Mouse (Mus musculus): Measurements from ENCODE around the gene Rbpms2. TPM values are rescaled to one million over a fixed set of nuclear protein-coding genes. Genes with fewer than 3 reads are reported as not detected.

Gene Rbpms2
- polyA plus RNA-seq, 1 experiment from 2014 or later: 3.5 TPM

GRCm38 (mm10) chr9:65607120-65607519 is 22.3 kb upstream of the Rbpms2 start:
- no peak overlapping the region for H3K27ac ChIP-seq (replicated peaks; ENCODE audit: low read depth, low read length)
- ATAC-seq (ENCODE audit: low FRiP score, low TSS enrichment): no peak
- no peak for DNase-seq
- H3K27me3 ChIP-seq (ENCODE audit: control insufficient read depth, insufficient read depth, low read length): no peaks in the 10 kb centered on the region
- no peaks in the 10 kb centered on the region for H3K36me3 ChIP-seq (ENCODE audit: control insufficient read depth, insufficient read depth, low read length)
- H3K9ac ChIP-seq (replicated peaks; ENCODE audit: low read length): no peak overlapping the region
- no peak overlapping the region for H3K4me2 ChIP-seq (ENCODE audit: low read length)
- H3K9me3 ChIP-seq (ENCODE audit: control insufficient read depth, low read length): no peaks in the 10 kb centered on the region
- H3K4me1 ChIP-seq (ENCODE audit: control insufficient read depth, insufficient read depth, low read length): no peaks in the 10 kb centered on the region
- WGBS: 41% methylated on average over 2 of the region's 2 CpGs
- no peak overlapping the region for H3K4me3 ChIP-seq (replicated peaks; ENCODE audit: low read depth, low read length)

- DNase-seq: no peak
- H3K4me1 ChIP-seq (ENCODE audit: control insufficient read depth, insufficient read depth, low read length): no peaks in the 10 kb centered on the region
- no peak overlapping the region for H3K4me3 ChIP-seq (replicated peaks; ENCODE audit: low read depth, low read length)
- H3K36me3 ChIP-seq (ENCODE audit: control insufficient read depth, insufficient read depth, low read length): no peaks in the 10 kb centered on the region
- WGBS: 82% methylated on average over 5 of the region's 5 CpGs
- H3K4me2 ChIP-seq (ENCODE audit: low read length): no peak overlapping the region
- ATAC-seq (ENCODE audit: low FRiP score, low TSS enrichment): no peak
- no peak overlapping the region for H3K27ac ChIP-seq (replicated peaks; ENCODE audit: low read depth, low read length)
- H3K9ac ChIP-seq (replicated peaks; ENCODE audit: low read length): no peak overlapping the region
- no peaks in the 10 kb centered on the region for H3K9me3 ChIP-seq (ENCODE audit: control insufficient read depth, low read length)
- H3K27me3 ChIP-seq (ENCODE audit: control insufficient read depth, insufficient read depth, low read length): no peaks in the 10 kb centered on the region
Observed at GRCm38 (mm10) chr9:65611969-65612486, 17.4 kb upstream of the Rbpms2 start.

GRCm38 (mm10) chr9:65613098-65613497 is 16.4 kb upstream of the Rbpms2 start:
- Histone ChIP-seq H3K36me3 (ENCODE audit: control insufficient read depth, insufficient read depth, low read length) (no peaks in the 10 kb centered on the region), H3K9me3 (ENCODE audit: control insufficient read depth, low read length) (no peaks in the 10 kb centered on the region), H3K4me1 (ENCODE audit: control insufficient read depth, insufficient read depth, low read length) (no peaks in the 10 kb centered on the region), H3K27ac (replicated peaks; ENCODE audit: low read depth, low read length) (no peak overlapping the region), H3K9ac (replicated peaks; ENCODE audit: low read length) (no peak overlapping the region), H3K4me3 (replicated peaks; ENCODE audit: low read depth, low read length) (no peak overlapping the region), H3K27me3 (ENCODE audit: control insufficient read depth, insufficient read depth, low read length) (no peaks in the 10 kb centered on the region), H3K4me2 (ENCODE audit: low read length) (no peak overlapping the region)
- no peak for ATAC-seq (ENCODE audit: low FRiP score, low TSS enrichment)
- WGBS: 57% methylated on average over 2 of the region's 2 CpGs
- no peak for DNase-seq

GRCm38 (mm10) chr9:65619311-65619710 is 10.1 kb upstream of the Rbpms2 start:
- Histone ChIP-seq H3K27ac (replicated peaks; ENCODE audit: low read depth, low read length) (no peak overlapping the region), H3K4me3 (replicated peaks; ENCODE audit: low read depth, low read length) (no peak overlapping the region)

GRCm38 (mm10) chr9:65621196-65621595 is 8.3 kb upstream of the Rbpms2 start:
- no peak overlapping the region for H3K9ac ChIP-seq (replicated peaks; ENCODE audit: low read length)
- H3K4me1 ChIP-seq (ENCODE audit: control insufficient read depth, insufficient read depth, low read length): no peaks in the 10 kb centered on the region
- no peaks in the 10 kb centered on the region for H3K9me3 ChIP-seq (ENCODE audit: control insufficient read depth, low read length)
- ATAC-seq (ENCODE audit: low FRiP score, low TSS enrichment): no peak
- no peak for DNase-seq
- H3K27me3 ChIP-seq (ENCODE audit: control insufficient read depth, insufficient read depth, low read length): no peaks in the 10 kb centered on the region
- H3K27ac ChIP-seq (replicated peaks; ENCODE audit: low read depth, low read length): no peak overlapping the region
- 92% methylated on average over 4 of the region's 4 CpGs for WGBS
- no peaks in the 10 kb centered on the region for H3K36me3 ChIP-seq (ENCODE audit: control insufficient read depth, insufficient read depth, low read length)
- no peak overlapping the region for H3K4me3 ChIP-seq (replicated peaks; ENCODE audit: low read depth, low read length)
- H3K4me2 ChIP-seq (ENCODE audit: low read length): no peak overlapping the region

More at GRCm38 (mm10) chr9:65619311-65619710, 10.1 kb upstream of the Rbpms2 start:
- no peaks in the 10 kb centered on the region for H3K36me3 ChIP-seq (ENCODE audit: control insufficient read depth, insufficient read depth, low read length)
- ATAC-seq (ENCODE audit: low FRiP score, low TSS enrichment) (no peak), DNase-seq (no peak)
- H3K4me2 ChIP-seq (ENCODE audit: low read length): no peak overlapping the region
- no peaks in the 10 kb centered on the region for H3K27me3 ChIP-seq (ENCODE audit: control insufficient read depth, insufficient read depth, low read length)
- no peaks in the 10 kb centered on the region for H3K9me3 ChIP-seq (ENCODE audit: control insufficient read depth, low read length)
- WGBS: 64% methylated on average over 3 of the region's 3 CpGs
- no peaks in the 10 kb centered on the region for H3K4me1 ChIP-seq (ENCODE audit: control insufficient read depth, insufficient read depth, low read length)
- H3K9ac ChIP-seq (replicated peaks; ENCODE audit: low read length): no peak overlapping the region

- no peak overlapping the region for H3K4me2 ChIP-seq (ENCODE audit: low read length)
- no peak overlapping the region for H3K27ac ChIP-seq (replicated peaks; ENCODE audit: low read depth, low read length)
- H3K9me3 ChIP-seq (ENCODE audit: control insufficient read depth, low read length): no peaks in the 10 kb centered on the region
- no peaks in the 10 kb centered on the region for H3K27me3 ChIP-seq (ENCODE audit: control insufficient read depth, insufficient read depth, low read length)
- H3K4me1 ChIP-seq (ENCODE audit: control insufficient read depth, insufficient read depth, low read length): no peaks in the 10 kb centered on the region
- no peak for ATAC-seq (ENCODE audit: low FRiP score, low TSS enrichment)
- no peaks in the 10 kb centered on the region for H3K36me3 ChIP-seq (ENCODE audit: control insufficient read depth, insufficient read depth, low read length)
- 84% methylated on average over 2 of the region's 2 CpGs for WGBS
- no peak overlapping the region for H3K4me3 ChIP-seq (replicated peaks; ENCODE audit: low read depth, low read length)
- no peak for DNase-seq
- no peak overlapping the region for H3K9ac ChIP-seq (replicated peaks; ENCODE audit: low read length)
Observed at GRCm38 (mm10) chr9:65621666-65622065, 7.8 kb upstream of the Rbpms2 start.

- Histone ChIP-seq H3K9ac (replicated peaks; ENCODE audit: low read length) (no peak overlapping the region), H3K27me3 (ENCODE audit: control insufficient read depth, insufficient read depth, low read length) (peaks cover 7% of the 10 kb centered on the region; the same call in 1 of the 2 replicates), H3K4me3 (replicated peaks; ENCODE audit: low read depth, low read length) (no peak overlapping the region), H3K36me3 (ENCODE audit: control insufficient read depth, insufficient read depth, low read length) (no peaks in the 10 kb centered on the region), H3K4me1 (ENCODE audit: control insufficient read depth, insufficient read depth, low read length) (no peaks in the 10 kb centered on the region), H3K9me3 (ENCODE audit: control insufficient read depth, low read length) (no peaks in the 10 kb centered on the region), H3K4me2 (ENCODE audit: low read length) (no peak overlapping the region), H3K27ac (replicated peaks; ENCODE audit: low read depth, low read length) (no peak overlapping the region)
- ATAC-seq (ENCODE audit: low FRiP score, low TSS enrichment) (no peak), DNase-seq (no peak)
- whole genome bisulfite sequencing: 91% methylated on average over 5 of the region's 5 CpGs
Observed at GRCm38 (mm10) chr9:65622826-65623225, 6.6 kb upstream of the Rbpms2 start.

- H3K4me3 ChIP-seq (replicated peaks; ENCODE audit: low read depth, low read length): no peak overlapping the region
- WGBS: 65% methylated on average over 2 of the region's 2 CpGs
- peaks cover 4% of the 10 kb centered on the region for H3K4me1 ChIP-seq (ENCODE audit: control insufficient read depth, insufficient read depth, low read length)
- ATAC-seq (ENCODE audit: low FRiP score, low TSS enrichment): no peak
- H3K9me3 ChIP-seq (ENCODE audit: control insufficient read depth, low read length): no peaks in the 10 kb centered on the region
- H3K9ac ChIP-seq (replicated peaks; ENCODE audit: low read length): no peak overlapping the region
- H3K27me3 ChIP-seq (ENCODE audit: control insufficient read depth, insufficient read depth, low read length): peaks cover 19% of the 10 kb centered on the region
- no peak overlapping the region for H3K27ac ChIP-seq (replicated peaks; ENCODE audit: low read depth, low read length)
- no peaks in the 10 kb centered on the region for H3K36me3 ChIP-seq (ENCODE audit: control insufficient read depth, insufficient read depth, low read length)
- DNase-seq: no peak
- no peak overlapping the region for H3K4me2 ChIP-seq (ENCODE audit: low read length)
Observed at GRCm38 (mm10) chr9:65624266-65624665, 5.2 kb upstream of the Rbpms2 start.

GRCm38 (mm10) chr9:65629767-65630630 is 551 bp downstream of the Rbpms2 start:
- peak overlapping the region; percentile 53 for H3K9ac ChIP-seq (replicated peaks; ENCODE audit: low read length)
- H3K9me3 ChIP-seq (ENCODE audit: control insufficient read depth, low read length): no peaks in the 10 kb centered on the region
- no peak overlapping the region for H3K27ac ChIP-seq (replicated peaks; ENCODE audit: low read depth, low read length)
- peak; percentile 68 for ATAC-seq (ENCODE audit: low FRiP score, low TSS enrichment)
- peak overlapping the region; percentile 97 for H3K4me2 ChIP-seq (ENCODE audit: low read length)
- under 1% methylated on average over 54 of the region's 83 CpGs for WGBS
- H3K4me1 ChIP-seq (ENCODE audit: control insufficient read depth, insufficient read depth, low read length): peaks cover 19% of the 10 kb centered on the region
- no peaks in the 10 kb centered on the region for H3K36me3 ChIP-seq (ENCODE audit: control insufficient read depth, insufficient read depth, low read length)
- peaks cover 54% of the 10 kb centered on the region for H3K27me3 ChIP-seq (ENCODE audit: control insufficient read depth, insufficient read depth, low read length)
- H3K4me3 ChIP-seq (replicated peaks; ENCODE audit: low read depth, low read length): peak overlapping the region; percentile 64
- peak; percentile 53 for DNase-seq

Data from midbrain, embryonic 14.5 days (tissue).